Mouse (Mus musculus): Measurements from ENCODE around the gene Deup1. TPM values are rescaled to one million over a fixed set of nuclear protein-coding genes. Genes with fewer than 3 reads are reported as not detected.
"Not testable (repeated sequence)": the region's sequence is repeated elsewhere in the genome, so short reads cannot be mapped to it uniquely, and the experiment has no call there.

Gene Deup1
- polyA plus RNA-seq, 1 experiment from 2014 or later: 0.31 TPM

- Histone ChIP-seq H3K4me1 (ENCODE audit: control insufficient read depth, insufficient read depth, low read length) (no peaks in the 10 kb centered on the region), H3K36me3 (ENCODE audit: control insufficient read depth, insufficient read depth, low read length) (no peaks in the 10 kb centered on the region), H3K9ac (ENCODE audit: low read length) (no peak overlapping the region), H3K4me3 (replicated peaks; ENCODE audit: low read length) (no peak overlapping the region), H3K27me3 (ENCODE audit: control insufficient read depth, insufficient read depth, low read length) (no peaks in the 10 kb centered on the region), H3K27ac (ENCODE audit: low read length) (no peak overlapping the region), H3K9me3 (replicated peaks; ENCODE audit: control insufficient read depth, low read length) (no peaks in the 10 kb centered on the region), H3K4me2 (ENCODE audit: low read depth, low read length) (no peak overlapping the region)
- WGBS: 91% methylated on average over 9 of the region's 9 CpGs
- ATAC-seq (ENCODE audit: insufficient read depth, low FRiP score): no peak
These were observed 48.8 kb downstream of the Deup1 start for GRCm38 (mm10) chr9:15578946-15579345.

DNA sequence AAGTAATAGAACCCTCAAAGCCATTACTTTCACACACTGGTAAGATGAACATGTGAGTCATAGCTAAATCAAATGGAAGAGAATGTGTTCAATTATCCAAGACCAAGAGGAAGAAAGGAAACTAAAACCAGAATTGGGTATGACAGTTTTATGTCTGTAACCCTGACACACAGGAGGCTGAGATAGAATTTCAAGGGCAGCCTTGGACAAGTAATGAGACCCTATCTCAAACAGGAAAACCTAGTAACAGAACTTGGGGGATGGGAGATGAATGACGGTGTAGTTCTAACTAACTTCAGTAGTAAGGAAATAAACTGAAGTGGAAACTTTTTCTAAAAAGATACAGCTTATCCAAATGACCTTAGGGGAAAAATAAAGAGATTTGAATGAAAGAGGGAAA lies 49.3 kb downstream of the Deup1 start:
- Histone ChIP-seq H3K36me3 (ENCODE audit: control insufficient read depth, insufficient read depth, low read length) (no peaks in the 10 kb centered on the region), H3K4me1 (ENCODE audit: control insufficient read depth, insufficient read depth, low read length) (no peaks in the 10 kb centered on the region), H3K4me3 (replicated peaks; ENCODE audit: low read length) (no peak overlapping the region), H3K9me3 (replicated peaks; ENCODE audit: control insufficient read depth, low read length) (no peaks in the 10 kb centered on the region), H3K27ac (ENCODE audit: low read length) (no peak overlapping the region), H3K9ac (ENCODE audit: low read length) (no peak overlapping the region), H3K27me3 (ENCODE audit: control insufficient read depth, insufficient read depth, low read length) (no peaks in the 10 kb centered on the region), H3K4me2 (ENCODE audit: low read depth, low read length) (no peak overlapping the region)
- WGBS: 73% methylated on average over 1 of the region's 1 CpGs
- no peak for ATAC-seq (ENCODE audit: insufficient read depth, low FRiP score)

DNA sequence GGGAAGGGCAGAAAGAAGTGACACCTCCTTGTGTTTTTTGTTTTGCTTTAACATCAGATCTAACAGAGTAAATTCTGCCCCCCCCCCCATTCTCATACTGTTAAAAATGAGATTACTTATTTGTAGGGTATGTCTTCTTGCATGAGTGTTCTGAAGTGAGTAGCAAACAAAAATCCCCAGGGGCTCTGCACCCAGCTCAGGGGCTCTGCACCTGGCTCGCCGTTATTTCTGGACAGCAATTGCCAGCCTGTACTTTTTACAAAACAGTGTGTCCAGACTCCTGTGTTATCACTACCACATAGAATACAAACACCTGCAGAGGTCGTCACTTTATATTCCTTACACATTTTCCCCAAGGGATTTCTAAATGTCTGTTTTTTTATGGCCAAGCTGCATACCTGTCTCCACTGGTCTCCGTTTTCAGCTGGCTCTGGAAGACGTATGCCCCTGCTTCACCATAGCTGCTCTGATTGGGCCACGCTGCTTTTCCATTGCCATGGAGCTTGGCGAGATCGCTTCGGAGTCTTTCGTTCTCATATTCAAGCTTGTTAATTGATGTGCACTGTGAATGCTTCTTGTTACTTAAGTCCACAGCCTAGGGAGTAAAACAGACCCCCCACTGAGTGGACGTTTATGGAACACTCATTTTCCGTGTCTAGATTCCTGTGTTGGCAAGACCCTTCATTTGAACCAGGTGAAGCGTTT lies 52.8 kb downstream of the Deup1 start:
- H3K9ac ChIP-seq (ENCODE audit: low read length): no peak overlapping the region
- no peaks in the 10 kb centered on the region for H3K36me3 ChIP-seq (ENCODE audit: control insufficient read depth, insufficient read depth, low read length)
- WGBS: 72% methylated on average over 13 of the region's 13 CpGs
- no peaks in the 10 kb centered on the region for H3K4me1 ChIP-seq (ENCODE audit: control insufficient read depth, insufficient read depth, low read length)
- ATAC-seq (ENCODE audit: insufficient read depth, low FRiP score): no peak
- no peak overlapping the region for H3K4me3 ChIP-seq (replicated peaks; ENCODE audit: low read length)
- no peak overlapping the region for H3K27ac ChIP-seq (ENCODE audit: low read length)
- no peaks in the 10 kb centered on the region for H3K27me3 ChIP-seq (ENCODE audit: control insufficient read depth, insufficient read depth, low read length)
- no peak overlapping the region for H3K4me2 ChIP-seq (ENCODE audit: low read depth, low read length)
- no peaks in the 10 kb centered on the region for H3K9me3 ChIP-seq (replicated peaks; ENCODE audit: control insufficient read depth, low read length)

DNA sequence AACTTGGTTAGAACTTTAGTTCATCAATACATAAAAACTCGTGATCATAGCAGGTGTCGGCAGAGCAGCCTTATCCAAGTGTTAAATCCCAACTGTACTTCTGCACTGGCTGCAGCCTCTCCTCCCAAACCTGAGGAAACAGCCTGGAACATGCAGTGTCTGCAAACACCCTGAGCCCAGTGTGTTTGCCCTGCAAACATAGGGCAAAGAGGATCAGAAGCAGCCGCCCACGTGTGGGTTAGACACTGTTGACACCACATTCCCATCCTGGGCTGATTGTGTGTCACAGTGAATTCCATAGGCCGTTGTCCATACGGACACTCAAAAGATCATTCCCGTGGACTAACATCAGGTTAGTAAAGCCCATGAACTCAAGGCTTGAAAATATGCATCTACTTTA lies 65.4 kb downstream of the Deup1 start:
- H3K4me1 ChIP-seq (ENCODE audit: control insufficient read depth, insufficient read depth, low read length): no peaks in the 10 kb centered on the region
- no peaks in the 10 kb centered on the region for H3K27me3 ChIP-seq (ENCODE audit: control insufficient read depth, insufficient read depth, low read length)
- H3K4me2 ChIP-seq (ENCODE audit: low read depth, low read length): no peak overlapping the region
- H3K27ac ChIP-seq (ENCODE audit: low read length): no peak overlapping the region
- 0 out of 2 replicates have a peak, but pooled peaks cover 3% of the 10 kb centered on the region for H3K9me3 ChIP-seq (replicated peaks; ENCODE audit: control insufficient read depth, low read length)
- no peaks in the 10 kb centered on the region for H3K36me3 ChIP-seq (ENCODE audit: control insufficient read depth, insufficient read depth, low read length)
- H3K4me3 ChIP-seq (replicated peaks; ENCODE audit: low read length): no peak overlapping the region
- ATAC-seq (ENCODE audit: insufficient read depth, low FRiP score): no peak
- WGBS: 60% methylated on average over 7 of the region's 7 CpGs
- no peak overlapping the region for H3K9ac ChIP-seq (ENCODE audit: low read length)

DNA sequence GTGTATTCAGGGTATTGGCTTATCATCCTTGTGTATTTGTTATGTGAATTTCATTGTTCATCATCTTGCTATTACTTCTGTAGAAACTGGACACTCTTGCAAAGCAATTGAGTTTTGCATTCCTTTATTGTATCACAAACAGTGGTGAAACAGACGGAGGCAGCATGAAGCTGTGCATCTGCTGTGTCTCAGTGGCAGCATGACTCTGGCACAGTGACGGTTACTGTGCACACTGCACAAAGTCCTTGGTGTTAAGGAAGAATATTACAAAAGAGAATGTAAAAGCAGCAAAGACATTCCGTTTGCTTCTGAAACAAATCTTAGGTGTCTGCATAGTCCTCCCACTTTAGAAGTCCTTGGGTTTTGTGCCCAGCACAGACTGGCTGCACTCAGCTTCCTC lies 67.3 kb downstream of the Deup1 start:
- no peak overlapping the region for H3K4me3 ChIP-seq (replicated peaks; ENCODE audit: low read length)
- WGBS: 67% methylated on average over 3 of the region's 3 CpGs

DNA sequence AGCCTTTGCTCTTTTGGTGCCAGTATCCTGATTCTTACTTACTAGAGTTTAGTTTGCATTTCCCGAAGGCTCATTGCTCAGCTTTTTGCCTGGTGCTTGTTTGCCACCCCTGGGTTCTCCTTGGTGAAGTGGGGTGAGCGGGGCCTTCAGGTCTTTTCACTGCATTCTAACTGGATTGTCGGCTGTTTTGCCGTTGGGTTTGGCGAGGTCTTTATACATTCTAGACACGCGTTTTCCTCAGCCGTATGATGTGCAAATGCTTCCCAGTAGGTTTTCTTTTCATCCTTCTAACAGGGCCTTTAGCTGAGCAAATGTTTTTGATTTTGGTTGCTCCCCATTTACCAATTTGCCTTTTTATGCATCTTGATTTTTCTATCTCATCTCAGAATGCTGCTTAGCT lies 74.4 kb downstream of the Deup1 start:
- WGBS: 82% methylated on average over 8 of the region's 8 CpGs
- no peak for ATAC-seq (ENCODE audit: insufficient read depth, low FRiP score)
- Histone ChIP-seq H3K4me2 (ENCODE audit: low read depth, low read length) (no peak overlapping the region), H3K4me3 (replicated peaks; ENCODE audit: low read length) (no peak overlapping the region), H3K27me3 (ENCODE audit: control insufficient read depth, insufficient read depth, low read length) (no peaks in the 10 kb centered on the region), H3K36me3 (ENCODE audit: control insufficient read depth, insufficient read depth, low read length) (no peaks in the 10 kb centered on the region), H3K27ac (ENCODE audit: low read length) (no peak overlapping the region), H3K9me3 (replicated peaks; ENCODE audit: control insufficient read depth, low read length) (no peaks in the 10 kb centered on the region), H3K9ac (ENCODE audit: low read length) (no peak overlapping the region), H3K4me1 (ENCODE audit: control insufficient read depth, insufficient read depth, low read length) (no peaks in the 10 kb centered on the region)

More for the DNA sequence above, 67.3 kb downstream of the Deup1 start:
- no peak for ATAC-seq (ENCODE audit: insufficient read depth, low FRiP score)
- no peaks in the 10 kb centered on the region for H3K27me3 ChIP-seq (ENCODE audit: control insufficient read depth, insufficient read depth, low read length)
- 0 out of 2 replicates have a peak, but pooled peaks cover 3% of the 10 kb centered on the region for H3K9me3 ChIP-seq (replicated peaks; ENCODE audit: control insufficient read depth, low read length)
- no peak overlapping the region for H3K4me2 ChIP-seq (ENCODE audit: low read depth, low read length)
- no peak overlapping the region for H3K9ac ChIP-seq (ENCODE audit: low read length)
- no peak overlapping the region for H3K27ac ChIP-seq (ENCODE audit: low read length)
- H3K4me1 ChIP-seq (ENCODE audit: control insufficient read depth, insufficient read depth, low read length): no peaks in the 10 kb centered on the region
- no peaks in the 10 kb centered on the region for H3K36me3 ChIP-seq (ENCODE audit: control insufficient read depth, insufficient read depth, low read length)

GRCm38 (mm10) chr9:15551933-15552851 lies 75.5 kb downstream of the Deup1 start:
- no peaks in the 10 kb centered on the region for H3K9me3 ChIP-seq (replicated peaks; ENCODE audit: control insufficient read depth, low read length)
- H3K9ac ChIP-seq (ENCODE audit: low read length): no peak overlapping the region
- H3K4me3 ChIP-seq (replicated peaks; ENCODE audit: low read length): no peak overlapping the region
- no peaks in the 10 kb centered on the region for H3K4me1 ChIP-seq (ENCODE audit: control insufficient read depth, insufficient read depth, low read length)
- ATAC-seq (ENCODE audit: insufficient read depth, low FRiP score): no peak; the same call in 1 of the 2 replicates
- H3K4me2 ChIP-seq (ENCODE audit: low read depth, low read length): no peak overlapping the region
- no peaks in the 10 kb centered on the region for H3K36me3 ChIP-seq (ENCODE audit: control insufficient read depth, insufficient read depth, low read length)
- H3K27me3 ChIP-seq (ENCODE audit: control insufficient read depth, insufficient read depth, low read length): no peaks in the 10 kb centered on the region
- H3K27ac ChIP-seq (ENCODE audit: low read length): no peak overlapping the region
- WGBS: 45% methylated on average over 15 of the region's 15 CpGs

GRCm38 (mm10) chr9:15551073-15551472 lies 76.7 kb downstream of the Deup1 start:
- not testable (repeated sequence) for H3K27ac ChIP-seq (ENCODE audit: low read length); ATAC-seq (ENCODE audit: insufficient read depth, low FRiP score); H3K27me3 ChIP-seq (ENCODE audit: control insufficient read depth, insufficient read depth, low read length); H3K9me3 ChIP-seq (replicated peaks; ENCODE audit: control insufficient read depth, low read length); H3K9ac ChIP-seq (ENCODE audit: low read length); H3K4me1 ChIP-seq (ENCODE audit: control insufficient read depth, insufficient read depth, low read length); H3K4me3 ChIP-seq (replicated peaks; ENCODE audit: low read length); H3K4me2 ChIP-seq (ENCODE audit: low read depth, low read length); H3K36me3 ChIP-seq (ENCODE audit: control insufficient read depth, insufficient read depth, low read length)
- 83% methylated on average over 6 of the region's 6 CpGs for WGBS

DNA sequence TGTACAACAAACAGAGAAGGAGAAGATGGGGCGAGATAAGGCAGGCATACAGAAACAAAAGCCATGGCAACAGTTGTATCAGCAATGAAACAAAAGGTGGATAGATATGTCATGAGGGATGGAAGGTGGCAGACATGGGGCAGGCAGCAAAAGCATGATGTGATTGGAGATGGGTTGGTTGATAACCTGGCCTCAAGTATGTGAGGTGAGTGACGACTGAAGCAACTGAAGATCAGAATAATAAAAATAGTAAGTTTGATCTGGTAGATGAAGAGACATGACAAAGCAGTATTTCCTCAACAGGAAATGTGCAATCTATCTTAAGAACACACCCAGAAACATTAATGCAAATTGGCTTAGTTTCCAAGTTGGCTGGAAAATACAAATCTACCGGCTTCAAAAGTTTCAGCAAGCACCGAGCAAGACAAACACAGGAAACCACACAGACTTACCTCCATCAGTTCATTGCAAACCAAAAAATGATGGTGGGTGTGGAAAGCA lies 77.2 kb downstream of the Deup1 start:
- 64% methylated on average over 4 of the region's 4 CpGs for WGBS
- H3K36me3 ChIP-seq (ENCODE audit: control insufficient read depth, insufficient read depth, low read length): no peaks in the 10 kb centered on the region
- no peaks in the 10 kb centered on the region for H3K27me3 ChIP-seq (ENCODE audit: control insufficient read depth, insufficient read depth, low read length)
- H3K4me2 ChIP-seq (ENCODE audit: low read depth, low read length): no peak overlapping the region
- H3K27ac ChIP-seq (ENCODE audit: low read length): no peak overlapping the region
- ATAC-seq (ENCODE audit: insufficient read depth, low FRiP score): no peak
- H3K4me3 ChIP-seq (replicated peaks; ENCODE audit: low read length): no peak overlapping the region
- H3K9me3 ChIP-seq (replicated peaks; ENCODE audit: control insufficient read depth, low read length): no peaks in the 10 kb centered on the region
- H3K9ac ChIP-seq (ENCODE audit: low read length): no peak overlapping the region
- H3K4me1 ChIP-seq (ENCODE audit: control insufficient read depth, insufficient read depth, low read length): no peaks in the 10 kb centered on the region
